Mouse (Mus musculus): ENCODE measurements around the gene Fosl2. TPM values are rescaled to one million over a fixed set of nuclear protein-coding genes. Genes with fewer than 3 reads are reported as not detected.

Fosl2 gene
- polyA plus RNA-seq, 1 experiment from 2014 or later, result 0.48 TPM

- no peak overlapping the region for H3K4me3 ChIP-seq (ENCODE audit: low read depth, low read length)
- WGBS, result 97% methylated on average over 3 of the region's 3 CpGs
- H3K4me1 ChIP-seq (ENCODE audit: control insufficient read depth, insufficient read depth, low read length), result no peaks in the 10 kb centered on the region
- no peak overlapping the region for H3K9ac ChIP-seq (ENCODE audit: low read length)
- no peaks in the 10 kb centered on the region for H3K36me3 ChIP-seq (ENCODE audit: control insufficient read depth, insufficient read depth, low read length)
- H3K9me3 ChIP-seq (ENCODE audit: control insufficient read depth, low read length), result no peaks in the 10 kb centered on the region
- H3K27me3 ChIP-seq (ENCODE audit: control insufficient read depth, insufficient read depth, low read length), result no peaks in the 10 kb centered on the region
- no peak overlapping the region for H3K27ac ChIP-seq (ENCODE audit: low read depth, low read length)
- no peak overlapping the region for H3K4me2 ChIP-seq (ENCODE audit: low read depth)
- DNase-seq (ENCODE audit: low spot score) (no peak), ATAC-seq (ENCODE audit: insufficient read depth, low FRiP score, low TSS enrichment) (no peak)
Measured at GRCm38 (mm10) chr5:32199594-32199993, 64.0 kb downstream of the Fosl2 start.

- DNase-seq (ENCODE audit: low spot score) (no peak), ATAC-seq (ENCODE audit: insufficient read depth, low FRiP score, low TSS enrichment) (no peak)
Measured at GRCm38 (mm10) chr5:32204653-32205052, 69.1 kb downstream of the Fosl2 start.

GRCm38 (mm10) chr5:32206726-32207125, 71.1 kb downstream of the Fosl2 start:
- Histone ChIP-seq H3K9ac (ENCODE audit: low read length) (no peak overlapping the region), H3K4me1 (ENCODE audit: control insufficient read depth, insufficient read depth, low read length) (no peaks in the 10 kb centered on the region), H3K4me2 (ENCODE audit: low read depth) (no peak overlapping the region), H3K27me3 (ENCODE audit: control insufficient read depth, insufficient read depth, low read length) (no peaks in the 10 kb centered on the region), H3K9me3 (ENCODE audit: control insufficient read depth, low read length) (no peaks in the 10 kb centered on the region), H3K36me3 (ENCODE audit: control insufficient read depth, insufficient read depth, low read length) (no peaks in the 10 kb centered on the region), H3K27ac (ENCODE audit: low read depth, low read length) (no peak overlapping the region), H3K4me3 (ENCODE audit: low read depth, low read length) (no peak overlapping the region)
- DNase-seq (ENCODE audit: low spot score) (no peak), ATAC-seq (ENCODE audit: insufficient read depth, low FRiP score, low TSS enrichment) (no peak)
- WGBS, result 86% methylated on average over 2 of the region's 2 CpGs

More at GRCm38 (mm10) chr5:32204653-32205052, 69.1 kb downstream of the Fosl2 start:
- H3K27ac ChIP-seq (ENCODE audit: low read depth, low read length), result no peak overlapping the region
- no peaks in the 10 kb centered on the region for H3K36me3 ChIP-seq (ENCODE audit: control insufficient read depth, insufficient read depth, low read length)
- H3K9me3 ChIP-seq (ENCODE audit: control insufficient read depth, low read length), result no peaks in the 10 kb centered on the region
- H3K4me3 ChIP-seq (ENCODE audit: low read depth, low read length), result no peak overlapping the region
- H3K4me2 ChIP-seq (ENCODE audit: low read depth), result no peak overlapping the region
- H3K9ac ChIP-seq (ENCODE audit: low read length), result no peak overlapping the region
- no peaks in the 10 kb centered on the region for H3K27me3 ChIP-seq (ENCODE audit: control insufficient read depth, insufficient read depth, low read length)
- H3K4me1 ChIP-seq (ENCODE audit: control insufficient read depth, insufficient read depth, low read length), result no peaks in the 10 kb centered on the region
- 75% methylated on average over 4 of the region's 4 CpGs for WGBS

Other genes starting within 250 kb of the Fosl2 start
- gene Plb1, start 96.9 kb downstream of the Fosl2 start, polyA plus RNA-seq (2014; fragmentation: Nextera tagmentation; extraction: Ambion mirVana), result 0.15 and 0.22 TPM in 2 replicates